Mouse (Mus musculus): ENCODE data around the gene Atp5h.

GRCm38 (mm10) chr11:115439326-115439725 is 19.6 kb upstream of the Atp5h start:
- TF ChIP-seq GATA2 (IDR thresholded peaks at IDR 0.05; ENCODE audit: borderline replicate concordance, low read depth, low read length) (no peak), CTCF (IDR thresholded peaks at IDR 0.05; ENCODE audit: low read depth, low read length) (no peak), TAL1 (conservative IDR thresholded peaks at IDR 0.05; ENCODE audit: low read depth, low read length) (no peak), GATA1 (IDR thresholded peaks at IDR 0.05; ENCODE audit: borderline replicate concordance, low read length) (no peak)

All from G1E (cell line).